Mouse (Mus musculus): ENCODE results near the gene Dsn1.

Dsn1 gene

GRCm38 (mm10) chr2:156968501-156968900, 38.5 kb downstream of the Dsn1 start:
- in situ Hi-C loops (cut with MboI, MseI) = no loop called here

- in situ Hi-C loops (cut with MboI, MseI) = no loop called here
These were observed 39.6 kb downstream of the Dsn1 start for GRCm38 (mm10) chr2:156967388-156967787.

- in situ Hi-C loops (cut with MboI, MseI) = no loop called here
These were observed 43.1 kb downstream of the Dsn1 start for GRCm38 (mm10) chr2:156963891-156964290.

- in situ Hi-C loops (cut with MboI, MseI) = no loop called here
These were observed 48.3 kb downstream of the Dsn1 start for GRCm38 (mm10) chr2:156958496-156959252.

GRCm38 (mm10) chr2:156957035-156957434, 49.9 kb downstream of the Dsn1 start:
- in situ Hi-C loops (cut with MboI, MseI) = no loop called here

GRCm38 (mm10) chr2:156956306-156956705, 50.6 kb downstream of the Dsn1 start:
- in situ Hi-C loops (cut with MboI, MseI) = no loop called here

- in situ Hi-C loops (cut with MboI, MseI) = loop anchor here (5.0 kb wide), 1 partner anchor 848 kb away; no protein-coding TSS in a partner anchor
These were observed 52.5 kb downstream of the Dsn1 start for GRCm38 (mm10) chr2:156954463-156954862.

- in situ Hi-C loops (cut with MboI, MseI) = loop anchor here (5.0 kb wide), 1 partner anchor 851 kb away; no protein-coding TSS in a partner anchor
These were observed 55.5 kb downstream of the Dsn1 start for GRCm38 (mm10) chr2:156951301-156952094.

GRCm38 (mm10) chr2:156950816-156951215, 56.1 kb downstream of the Dsn1 start:
- in situ Hi-C loops (cut with MboI, MseI) = loop anchor here (5.0 kb wide), 1 partner anchor 851 kb away; no protein-coding TSS in a partner anchor

All from regulatory T cell (primary cell).